Mouse (Mus musculus) lung, postnatal 10 days (tissue): ENCODE data around the gene Gosr1.
"Not testable (repeated sequence)": the region's sequence is repeated elsewhere in the genome, so short reads cannot be mapped to it uniquely, and the experiment has no call there.

Experiments
- DNase-seq: peaks from one replicate; pipeline ENCODE4 v3.0.0; 2021

Gosr1 gene

DNA sequence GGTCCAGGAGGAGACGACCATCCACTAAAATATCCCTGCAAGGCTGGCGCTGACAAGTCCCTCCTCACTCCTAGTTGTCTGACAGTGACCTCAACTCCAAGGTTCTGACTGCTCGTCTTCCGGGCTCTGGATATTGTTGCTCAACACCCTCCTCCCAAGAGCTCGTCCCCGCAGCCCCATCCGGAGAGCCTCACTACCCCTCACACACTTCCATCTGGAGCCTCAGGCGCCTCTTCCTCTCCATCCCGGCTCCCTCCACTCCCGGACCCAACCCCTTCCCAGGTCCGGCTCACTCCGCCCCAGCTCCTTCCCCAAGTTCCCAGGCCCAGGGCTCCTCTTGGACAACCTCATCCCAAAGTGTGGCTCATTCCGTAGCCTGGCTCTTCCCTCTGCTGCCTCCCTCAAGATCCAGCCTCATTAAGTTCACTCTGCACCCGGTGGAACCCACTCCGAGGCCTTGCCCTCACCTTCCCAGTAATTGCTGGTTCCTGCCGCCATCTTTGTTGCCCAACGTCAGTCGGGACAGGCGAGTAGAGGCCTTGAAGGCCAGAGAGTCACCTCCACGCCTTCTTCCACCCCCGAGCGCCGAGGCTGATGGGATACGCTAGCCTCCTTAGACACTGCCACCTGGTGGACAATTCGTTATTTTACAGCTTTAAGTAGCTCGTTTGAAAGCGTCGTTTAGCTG is at the start of gene Gosr1:
Gene Gosr1 (minus strand): TSS at position 527 of the 688 bp plus-strand sequence.
- DNase-seq, result peak; percentile 96

DNA sequence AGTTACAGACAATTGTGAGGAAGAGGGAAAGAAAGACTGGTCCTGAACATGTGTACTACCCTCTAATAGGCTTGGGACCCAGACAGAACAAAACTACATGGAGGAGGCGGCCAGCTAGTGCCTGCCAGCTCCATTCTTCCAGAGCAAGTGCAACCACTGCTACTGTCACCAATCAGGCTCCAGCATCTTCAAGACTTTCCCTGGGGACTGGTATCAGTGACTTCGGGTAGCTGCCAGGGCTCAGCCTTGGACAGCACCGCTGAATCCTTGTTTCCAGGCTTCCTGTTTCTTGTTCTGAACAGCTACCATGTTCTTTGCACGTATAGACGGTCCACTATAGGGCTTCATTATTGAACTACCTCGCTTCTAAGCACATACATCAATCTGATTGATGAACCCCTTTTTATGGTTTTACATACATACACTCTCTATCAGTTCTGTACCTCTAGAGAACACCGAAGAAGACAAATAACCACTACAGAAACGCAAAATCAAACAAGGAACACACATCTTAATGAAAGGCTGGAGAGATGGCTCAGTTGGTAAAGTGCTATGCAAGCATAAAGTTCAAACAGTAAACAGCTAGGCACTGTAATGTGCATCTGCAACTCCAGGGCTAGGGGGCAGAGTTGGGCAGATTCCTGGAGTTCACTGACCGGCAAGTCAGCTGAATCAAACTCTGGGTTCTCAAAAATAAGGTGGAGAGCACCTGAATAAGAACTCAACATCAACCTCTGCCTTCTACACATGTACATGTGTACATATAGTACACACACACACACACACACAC is 47.5 kb upstream of the Gosr1 start:
- peak; percentile 59 for DNase-seq

DNA sequence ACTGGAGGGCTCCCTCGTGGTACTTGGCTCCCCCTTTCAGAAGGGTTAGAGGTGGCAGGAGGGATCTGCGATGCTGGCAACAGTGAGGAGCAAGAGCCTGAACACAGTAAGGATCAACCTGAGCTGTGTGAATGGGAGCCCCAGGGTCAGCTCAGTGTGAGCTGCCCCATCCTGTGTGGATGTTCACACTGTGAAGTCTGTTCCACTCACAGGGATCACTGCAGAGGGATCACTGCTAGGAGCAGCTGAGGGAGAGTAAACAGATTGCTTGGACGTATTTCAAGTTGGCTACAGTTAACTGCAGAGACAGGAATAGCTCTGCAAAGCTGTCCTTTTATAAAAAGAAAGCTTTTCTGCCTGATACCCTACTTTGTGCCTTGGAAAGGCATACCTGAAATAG is 46.1 kb upstream of the Gosr1 start:
- peak; percentile 47 for DNase-seq

DNA sequence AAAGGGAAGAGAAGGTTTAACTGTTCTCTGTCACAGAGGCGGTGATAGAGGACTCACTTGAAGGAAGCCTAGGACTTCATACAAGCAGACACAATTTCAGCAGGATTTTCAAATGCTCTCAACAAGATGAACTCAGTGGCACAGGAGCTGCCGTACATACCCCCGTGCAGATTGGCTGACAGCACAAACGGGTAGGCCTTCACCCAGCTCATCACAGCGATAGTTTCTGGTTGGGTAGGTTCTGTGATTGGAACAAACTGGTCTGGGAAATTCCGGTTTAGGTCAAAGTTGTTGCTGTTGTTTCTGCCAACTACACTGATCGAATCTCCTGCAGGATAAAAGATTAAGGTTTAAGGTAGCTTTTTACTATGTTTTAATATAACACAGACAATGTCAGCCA is 45.2 kb upstream of the Gosr1 start:
- no peak for DNase-seq

DNA sequence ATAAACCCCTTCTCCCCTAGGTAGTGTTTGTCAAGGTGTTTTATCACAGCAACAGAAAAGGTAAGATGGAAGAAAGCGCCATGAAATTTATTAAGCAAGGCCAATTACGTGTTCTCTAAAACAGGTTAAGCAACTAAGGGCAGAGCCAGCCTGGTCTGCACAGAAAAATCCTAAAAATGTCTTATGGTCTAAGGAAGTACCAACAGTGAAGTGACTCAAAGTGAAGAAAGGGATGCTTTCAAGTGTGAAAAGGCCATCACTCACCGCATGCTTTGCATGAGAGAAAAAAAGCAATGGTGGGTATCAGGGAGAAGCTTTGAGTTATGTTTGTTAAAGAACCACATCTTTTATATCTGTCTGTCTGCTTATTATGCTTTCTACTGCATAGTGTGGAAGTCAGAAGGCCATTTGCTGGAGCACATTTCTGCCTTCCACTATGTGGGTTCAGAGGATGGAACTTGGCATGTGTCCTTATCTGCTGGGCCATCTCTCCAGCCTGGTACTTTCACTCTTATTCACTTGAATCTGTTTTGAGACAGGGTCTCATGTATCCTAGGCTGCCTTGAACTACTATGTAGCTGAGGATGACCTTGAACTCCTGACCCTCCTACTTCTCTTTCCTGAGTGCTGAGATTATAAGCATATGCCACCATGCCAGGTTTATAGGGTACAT is 43.8 kb upstream of the Gosr1 start:
- DNase-seq, result no peak

DNA sequence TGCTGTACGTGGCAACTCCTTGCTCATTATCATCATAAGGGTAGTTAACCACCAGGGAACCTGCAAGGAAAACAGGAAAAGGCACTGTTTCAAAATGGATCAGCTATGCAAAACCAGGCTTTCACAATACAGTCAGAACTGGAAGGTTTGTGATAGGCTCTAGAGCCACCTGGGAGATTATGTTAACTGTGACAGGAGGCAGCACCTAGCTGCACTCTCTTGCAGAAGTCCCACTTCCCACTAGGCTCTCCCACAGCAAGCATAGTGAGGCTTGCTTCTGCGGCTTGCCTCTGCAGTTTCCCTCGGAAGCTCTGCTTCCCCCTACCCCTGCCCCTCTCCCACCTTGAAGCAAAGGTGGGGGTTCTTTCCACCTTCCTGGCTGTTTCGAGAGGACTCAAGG is 42.6 kb upstream of the Gosr1 start:
- DNase-seq, result no peak

DNA sequence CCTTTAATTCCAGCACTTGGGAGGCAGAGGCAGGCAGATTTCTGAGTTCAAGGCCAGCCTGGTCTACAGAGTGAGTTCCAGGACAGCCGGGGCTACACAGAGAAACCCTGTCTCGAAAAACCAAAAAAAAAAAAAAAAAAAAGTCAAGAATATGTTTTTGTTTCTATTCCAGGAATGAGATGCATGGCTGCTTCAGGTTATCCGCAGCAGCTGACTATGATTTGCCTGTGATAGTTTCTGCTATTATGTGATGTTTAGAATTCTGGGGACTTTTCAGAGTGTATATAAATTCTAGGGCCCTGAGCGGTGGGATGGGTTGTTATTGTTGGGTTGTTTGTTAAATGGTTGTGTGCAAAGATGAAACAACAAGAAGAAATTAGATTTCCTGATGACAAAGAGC is 41.7 kb upstream of the Gosr1 start:
- DNase-seq, result not testable (repeated sequence)

DNA sequence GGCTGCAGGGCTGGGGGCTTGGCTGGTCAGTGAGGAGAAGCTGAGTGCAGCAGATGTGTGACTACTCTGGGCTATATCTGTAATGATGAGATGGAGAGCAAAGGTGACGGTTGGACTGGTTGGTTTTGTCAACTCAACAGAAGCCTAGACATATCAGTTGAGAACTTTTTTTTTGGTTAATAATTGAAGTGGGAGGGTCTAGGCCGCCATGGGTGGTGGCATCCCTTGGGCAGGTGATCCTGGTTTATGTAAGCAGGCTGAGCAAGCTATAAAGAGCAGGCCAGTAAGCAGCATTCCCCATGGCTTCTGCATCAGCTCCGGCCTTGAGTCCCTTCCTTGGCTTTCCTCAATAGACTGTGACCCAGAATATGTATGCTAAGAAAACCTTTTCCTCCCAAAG is 39.9 kb upstream of the Gosr1 start:
- DNase-seq, result no peak

DNA sequence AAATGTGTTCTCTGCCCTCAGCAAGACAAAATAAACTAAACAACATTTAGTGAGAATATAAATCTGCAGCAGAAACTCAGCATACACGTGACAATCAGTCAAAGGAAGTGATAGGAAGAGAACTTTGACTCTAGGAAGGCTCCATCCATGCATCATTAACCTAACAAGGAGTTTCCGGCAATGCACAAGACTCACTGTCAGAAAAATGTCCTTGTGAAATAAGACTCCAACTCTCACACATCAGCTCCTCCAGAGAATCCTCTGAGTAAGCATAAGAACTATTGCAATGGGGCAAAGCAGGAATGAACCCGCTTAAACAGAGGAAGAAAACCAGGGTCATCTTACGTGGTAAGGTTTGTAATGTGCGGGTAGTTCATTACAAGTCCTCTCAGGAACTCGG is 33.9 kb upstream of the Gosr1 start:
- no peak for DNase-seq

DNA sequence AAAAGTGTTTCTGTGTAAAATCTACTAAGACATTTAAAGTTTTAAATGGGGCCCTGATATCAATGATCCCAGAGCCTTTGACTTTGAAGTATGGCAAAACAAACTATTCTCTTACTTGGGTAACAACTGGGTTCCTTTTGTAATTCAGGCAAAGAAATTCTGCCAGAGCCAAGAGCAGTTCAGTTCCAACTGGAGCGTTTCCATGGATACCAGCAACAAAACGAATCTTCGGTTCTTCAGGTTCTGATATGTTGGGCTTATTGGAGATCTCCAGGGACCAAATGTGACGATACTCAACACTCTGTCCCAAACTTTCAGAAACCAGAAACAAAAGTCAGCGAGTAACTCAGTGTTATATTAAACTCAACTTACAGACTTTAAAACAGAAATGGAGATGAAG is 31.9 kb upstream of the Gosr1 start:
- DNase-seq, result no peak

DNA sequence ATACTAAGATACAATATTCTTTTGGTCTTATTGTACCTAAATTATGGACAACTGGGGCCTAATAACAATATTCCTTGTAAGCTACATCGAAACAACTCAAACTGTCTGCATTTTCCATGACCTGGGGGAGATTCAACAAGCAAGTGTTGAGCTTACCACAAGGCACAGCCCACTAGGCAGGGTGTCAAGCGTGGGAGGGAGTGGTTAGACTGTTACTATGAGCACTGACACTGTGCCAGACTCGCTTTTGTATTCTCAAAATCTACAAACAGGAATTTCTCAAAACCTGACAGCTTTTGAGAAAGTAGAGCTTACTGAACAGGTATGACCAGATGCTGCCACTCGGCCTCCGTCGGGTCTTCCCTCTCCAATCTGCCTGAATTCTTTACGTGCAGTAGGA is 28.0 kb upstream of the Gosr1 start:
- DNase-seq, result no peak

DNA sequence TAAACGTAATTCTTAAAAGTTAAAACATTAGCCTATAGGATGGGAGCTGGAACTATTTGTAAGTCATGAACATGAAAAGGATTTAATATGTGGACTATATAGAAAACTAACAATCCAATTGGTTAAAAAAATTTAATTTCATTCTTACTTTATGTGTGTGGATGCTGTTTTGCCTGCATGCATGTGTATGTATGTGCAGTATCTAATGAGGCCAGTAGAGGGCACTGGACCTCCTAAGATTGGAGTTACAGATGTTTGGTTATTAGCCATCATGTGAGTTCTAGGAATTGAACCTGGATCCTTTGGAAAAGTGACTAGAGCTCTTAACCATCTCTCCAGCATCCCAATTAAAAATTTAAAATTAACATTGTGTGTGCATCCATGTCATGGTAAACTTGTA is 25.9 kb upstream of the Gosr1 start:
- DNase-seq, result peak; percentile 75

DNA sequence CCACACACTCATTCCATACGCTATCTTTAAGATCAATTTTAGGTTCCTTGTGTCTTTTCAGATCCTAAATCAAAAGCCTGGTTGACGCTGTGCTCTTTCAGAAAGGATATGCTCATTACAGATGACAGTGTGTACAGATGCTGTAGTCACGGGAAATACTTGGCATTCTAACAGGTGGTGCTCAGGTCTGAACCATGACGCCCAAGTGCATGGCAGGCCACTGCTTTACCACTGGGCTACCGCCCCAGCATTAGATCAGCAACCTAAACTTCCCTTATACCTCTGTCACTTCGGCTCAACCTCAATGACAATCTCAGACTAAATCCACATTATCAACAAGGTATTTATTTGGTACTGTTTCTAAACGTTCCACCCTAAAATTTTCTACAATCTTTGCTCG is 12.2 kb upstream of the Gosr1 start:
- no peak for DNase-seq

DNA sequence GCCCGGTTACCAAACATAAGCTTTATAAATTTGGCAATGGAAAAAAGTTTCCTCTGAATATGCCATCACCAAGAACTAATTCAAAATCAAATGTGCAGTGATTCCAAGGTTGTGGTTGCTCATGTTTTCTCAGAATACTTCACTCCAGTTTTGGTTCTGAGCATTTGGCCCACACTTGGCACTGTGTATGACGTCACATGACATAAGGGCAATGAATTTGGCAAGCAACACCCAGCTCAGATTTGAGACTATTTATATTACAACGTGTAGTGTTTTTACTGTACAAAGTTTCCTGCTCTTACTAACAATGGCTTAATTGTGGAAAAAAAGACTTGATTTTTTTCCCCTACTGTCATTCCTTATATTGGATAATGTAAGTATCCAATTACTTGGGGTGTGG is 10.4 kb upstream of the Gosr1 start:
- peak; percentile 13 for DNase-seq

DNA sequence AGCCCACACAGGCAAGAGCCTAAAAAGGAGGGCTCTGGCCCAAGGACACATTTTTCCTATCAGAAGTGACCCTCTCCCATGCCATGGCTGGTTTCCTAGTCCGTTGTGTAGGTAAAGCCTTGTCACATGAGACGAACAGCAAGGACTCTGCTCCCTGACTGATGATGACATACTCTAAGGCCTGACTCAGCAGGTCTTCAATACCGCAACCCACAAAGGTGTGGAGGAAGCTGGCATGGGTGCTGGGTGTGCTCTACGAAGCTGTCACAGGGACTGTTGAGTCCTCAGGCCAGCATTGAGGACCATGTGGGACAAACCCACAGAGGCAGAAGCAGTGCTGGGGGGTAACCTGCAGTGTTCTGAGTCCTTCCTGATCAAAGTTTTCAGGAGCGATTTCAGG is 7.2 kb upstream of the Gosr1 start:
- no peak for DNase-seq

DNA sequence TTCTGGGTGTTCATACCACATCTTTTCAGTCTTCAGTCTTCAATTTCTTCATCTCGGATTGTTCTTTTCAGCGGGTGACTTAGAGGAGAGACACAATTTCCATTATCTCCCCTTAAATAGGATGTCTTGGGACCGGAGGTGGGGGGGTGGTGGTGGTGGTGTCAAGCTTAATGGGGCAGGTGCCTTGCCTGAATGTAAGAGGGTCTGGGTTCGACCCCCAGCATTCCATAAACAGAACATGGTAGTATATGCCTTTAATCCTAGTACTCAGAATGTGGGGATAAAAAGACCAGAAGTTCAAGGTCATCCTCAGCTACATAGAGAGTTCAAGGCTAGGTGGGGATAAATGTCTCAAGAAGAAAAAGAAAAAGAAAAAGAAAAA is 353 bp upstream of the Gosr1 start:
- no peak for DNase-seq

DNA sequence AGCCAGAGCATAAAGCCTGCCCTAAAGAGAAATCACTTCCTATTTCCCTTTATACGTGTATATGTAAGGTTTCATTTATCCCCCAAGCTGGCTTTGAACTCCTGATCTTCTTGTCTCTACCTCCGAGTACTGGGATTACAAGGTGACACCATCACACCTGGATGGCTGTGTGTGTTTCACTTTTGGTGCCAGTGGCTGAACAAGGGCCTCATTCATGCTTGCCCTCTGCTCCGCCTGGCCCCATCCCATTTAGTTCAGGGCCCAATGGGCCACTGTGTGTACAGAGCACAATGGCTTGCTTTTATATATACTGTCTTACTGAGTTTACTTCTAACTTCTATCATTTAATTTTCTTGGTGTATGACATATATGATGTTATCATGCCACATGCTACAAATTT is 11.1 kb downstream of the Gosr1 start:
- no peak for DNase-seq

DNA sequence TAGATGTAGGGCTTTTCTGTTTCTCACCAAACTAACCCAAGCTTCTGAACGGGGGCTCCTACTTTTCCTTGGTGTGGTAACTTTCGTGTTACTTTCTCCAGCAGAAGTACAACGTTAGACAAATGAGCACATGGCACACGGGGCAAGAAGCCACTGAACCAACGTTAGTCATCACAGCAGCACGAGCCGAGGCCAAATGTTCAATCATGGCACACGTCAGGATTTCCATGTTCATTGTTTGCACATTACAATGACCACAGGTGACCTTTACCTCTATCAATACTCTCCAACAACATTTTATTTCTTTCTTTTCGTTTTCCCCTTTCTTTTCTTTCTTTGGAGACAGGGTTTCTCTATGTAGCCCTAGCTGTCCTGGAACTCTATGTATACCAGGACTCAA is 14.6 kb downstream of the Gosr1 start:
- DNase-seq, result no peak

DNA sequence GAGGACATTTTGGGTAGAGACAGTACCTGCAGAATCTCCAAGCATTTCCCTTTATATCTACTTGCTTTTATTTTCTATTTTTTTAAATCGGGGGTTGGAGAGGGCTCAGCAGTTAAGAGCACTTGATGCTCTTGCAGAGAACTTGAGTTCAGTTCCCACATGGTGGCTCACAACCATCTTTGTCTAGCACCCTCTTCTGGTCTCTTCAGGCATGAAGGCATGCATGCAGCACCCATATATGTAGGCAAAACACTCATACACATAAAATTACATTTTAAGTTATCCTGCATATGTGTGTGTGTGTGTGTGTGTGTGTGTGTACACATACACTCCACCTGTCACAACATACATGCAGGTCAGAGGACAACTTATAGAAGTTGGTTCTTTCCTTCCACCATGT is 17.5 kb downstream of the Gosr1 start:
- no peak for DNase-seq

DNA sequence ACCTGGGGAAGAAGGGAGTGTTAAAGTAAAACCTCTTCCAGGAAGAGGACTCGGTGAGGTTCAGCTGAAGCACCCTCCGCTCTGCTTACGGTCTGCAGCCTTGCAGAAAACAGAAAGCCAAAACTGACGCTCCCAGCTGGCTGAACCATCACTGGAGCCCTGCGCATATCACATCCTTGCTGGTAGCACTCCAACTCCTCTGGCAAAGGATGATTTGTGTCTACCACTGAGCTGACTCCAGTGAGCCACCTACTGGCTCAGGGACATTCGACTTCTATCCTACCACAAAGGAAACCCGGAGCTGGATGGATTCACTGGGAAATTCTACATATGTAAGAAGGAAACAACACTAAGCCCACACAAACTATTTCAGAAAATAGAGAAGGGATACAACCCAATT is 18.8 kb downstream of the Gosr1 start:
- DNase-seq, result peak; percentile 55

DNA sequence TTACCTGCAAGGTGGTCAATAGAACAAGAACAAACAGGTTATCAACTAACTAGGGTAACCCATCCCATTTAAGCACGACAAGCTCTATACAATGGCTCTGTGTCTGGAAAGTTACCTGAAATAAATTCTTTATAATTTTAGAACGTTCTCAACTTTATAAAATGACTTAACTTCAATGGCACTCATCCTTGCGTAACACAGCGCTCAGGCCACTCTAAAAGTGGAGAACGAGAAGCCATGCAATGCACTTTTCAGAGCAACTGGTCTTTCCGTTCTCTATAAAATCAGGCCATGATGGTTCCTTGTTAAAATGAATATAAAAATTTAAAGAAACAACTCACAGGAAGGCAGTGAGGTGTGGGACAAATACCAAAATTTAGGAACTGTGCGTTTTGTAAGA is 20.9 kb downstream of the Gosr1 start:
- DNase-seq, result no peak

DNA sequence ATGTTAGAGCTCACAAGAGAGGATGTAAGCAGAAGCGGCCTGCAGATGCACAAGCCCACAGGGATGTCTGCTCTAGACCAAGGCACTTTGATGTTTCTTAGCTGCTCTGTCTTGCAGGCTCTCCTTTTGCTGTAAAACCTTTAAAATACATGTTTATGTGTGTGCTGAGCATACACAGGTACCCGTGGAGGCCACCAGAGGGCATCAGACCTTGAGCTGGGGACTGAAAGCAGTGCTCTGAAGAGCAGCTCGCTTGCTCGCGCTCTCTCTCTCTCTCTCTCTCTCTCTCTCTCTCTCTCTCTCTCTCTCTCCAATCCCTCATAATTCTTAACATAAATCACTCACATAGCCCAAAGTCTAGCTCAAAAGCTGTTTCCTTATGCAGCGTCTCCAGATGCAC is 24.3 kb downstream of the Gosr1 start:
- DNase-seq, result peak; percentile 34

DNA sequence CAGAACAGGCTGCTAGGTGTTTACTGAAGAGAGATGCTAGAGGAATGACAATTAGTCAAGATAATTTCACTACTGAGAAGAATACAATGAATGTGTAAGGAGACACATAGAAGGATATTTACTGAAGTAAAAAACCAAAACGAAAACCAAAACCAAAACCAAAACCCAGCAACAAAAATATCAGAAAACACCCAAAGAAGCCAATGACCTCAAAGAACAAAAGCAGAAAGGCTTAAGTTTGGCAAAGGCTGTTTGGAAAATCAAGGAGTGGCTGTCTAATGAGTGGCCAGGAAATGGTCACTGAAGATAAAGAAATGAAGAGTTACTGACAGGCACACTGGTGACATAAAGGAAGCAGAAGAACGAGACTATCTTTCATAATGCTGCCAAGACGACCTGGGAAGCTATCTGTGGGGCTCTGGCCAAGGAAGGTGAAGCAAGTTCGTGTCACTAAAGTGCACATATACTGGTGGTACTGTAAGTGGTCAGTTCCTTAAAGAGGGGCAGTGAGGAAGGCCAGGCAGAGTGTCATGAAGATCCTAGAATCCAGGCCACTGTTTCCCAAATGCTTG is 27.5 kb downstream of the Gosr1 start:
- no peak for DNase-seq

DNA sequence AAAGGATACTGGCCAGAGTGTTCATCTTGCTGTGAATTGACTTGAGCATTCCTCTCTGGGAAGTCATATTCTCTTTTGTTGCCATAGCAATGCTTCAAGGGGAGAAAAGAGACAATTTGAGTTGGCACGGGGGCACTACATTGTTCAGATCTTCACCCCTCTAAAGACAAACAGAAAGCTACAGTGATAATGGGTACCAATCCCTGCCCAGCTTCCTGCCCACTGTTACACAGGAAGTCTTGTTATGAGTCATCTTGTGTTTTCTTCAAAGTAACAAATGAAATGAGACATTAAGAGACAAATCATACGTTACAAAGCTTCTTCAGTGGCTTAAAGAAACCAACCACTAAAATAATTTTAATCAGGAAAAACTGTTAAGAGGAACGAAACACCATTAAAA is 28.8 kb downstream of the Gosr1 start:
- peak; percentile 34 for DNase-seq
